Mouse (Mus musculus): ENCODE results near the gene Rnf182.

Gene Rnf182

GRCm38 (mm10) chr13:43704533-43705116, 89.1 kb downstream of the Rnf182 start:
- DNase-seq, result peak; percentile 37

GRCm38 (mm10) chr13:43706387-43706786, 90.9 kb downstream of the Rnf182 start:
- DNase-seq, result no peak

- DNase-seq, result no peak
Observed at GRCm38 (mm10) chr13:43709529-43709928, 94.0 kb downstream of the Rnf182 start.

GRCm38 (mm10) chr13:43711708-43712314, 96.3 kb downstream of the Rnf182 start:
- no peak for DNase-seq

GRCm38 (mm10) chr13:43714741-43715140, 99.2 kb downstream of the Rnf182 start:
- no peak for DNase-seq

GRCm38 (mm10) chr13:43715466-43715865, 100.0 kb downstream of the Rnf182 start:
- DNase-seq, result no peak

GRCm38 (mm10) chr13:43716514-43717036, 101.1 kb downstream of the Rnf182 start:
- no peak for DNase-seq

GRCm38 (mm10) chr13:43718173-43718572, 102.7 kb downstream of the Rnf182 start:
- DNase-seq, result no peak

- no peak for DNase-seq
Observed at GRCm38 (mm10) chr13:43720496-43720895, 105.0 kb downstream of the Rnf182 start.
